Mouse (Mus musculus): ENCODE data around the gene Mapk8ip3. TPM values are rescaled to one million over a fixed set of nuclear protein-coding genes. Genes with fewer than 3 reads are reported as not detected.
"Not testable (repeated sequence)": the region's sequence is repeated elsewhere in the genome, so short reads cannot be mapped to it uniquely, and the experiment has no call there.

Mapk8ip3 gene
- 17.3 and 17.6 TPM in 2 replicates for total RNA-seq (2015)
- total RNA-seq (2017) = 20.1 and 36.1 TPM in 2 replicates

DNA sequence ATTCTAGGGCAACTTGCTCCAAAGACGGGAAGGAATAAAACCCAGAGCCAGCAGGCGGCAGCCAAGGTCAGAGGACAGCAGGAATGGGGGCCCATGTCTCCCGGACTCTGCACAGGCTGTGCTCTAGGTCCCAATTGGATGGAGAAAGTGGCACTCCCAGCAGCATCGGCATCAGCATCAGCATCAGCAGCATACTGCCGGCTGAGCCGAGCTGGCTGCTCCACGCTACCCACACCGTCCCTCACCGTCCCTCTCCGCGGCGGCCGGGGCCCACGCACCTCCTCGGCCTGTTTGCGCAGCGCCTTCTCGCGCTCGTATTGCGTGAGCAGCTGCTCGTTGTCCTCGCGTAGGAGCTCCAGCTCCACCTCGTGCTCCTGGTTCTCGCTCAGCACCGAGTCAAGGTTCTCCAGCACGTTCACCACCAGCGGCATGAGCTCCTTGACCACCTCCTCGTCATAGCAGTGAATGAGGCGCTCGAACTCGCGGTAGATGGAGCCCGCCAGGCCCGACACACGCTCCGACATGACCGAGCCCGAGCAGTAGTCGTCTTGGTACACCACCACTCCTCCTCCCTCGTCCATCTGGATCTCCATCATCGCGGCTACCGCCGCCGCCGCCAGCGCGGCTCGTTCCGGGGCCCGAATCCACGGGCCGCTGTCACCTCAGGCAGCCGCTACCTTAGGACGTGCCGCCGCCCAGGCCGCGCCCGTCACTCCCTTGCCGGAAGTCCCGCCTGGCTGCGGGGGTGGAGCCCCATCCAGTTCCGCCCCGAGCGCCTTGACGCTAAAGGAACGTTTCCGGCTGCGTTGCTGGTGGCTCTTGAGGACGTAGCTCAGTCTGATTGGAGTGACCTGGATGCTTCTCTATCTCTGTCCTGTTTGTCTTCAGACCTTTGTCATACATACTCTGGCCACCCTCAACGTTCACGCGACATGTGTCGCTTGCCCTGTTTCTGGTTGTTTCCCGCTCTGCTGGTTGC is at the start of gene Mapk8ip3:
Gene Mapk8ip3 (minus strand): TSS at position 719 of the 979 bp plus-strand sequence.
- peak; percentile 99 for ATAC-seq (ENCODE audit: poor library complexity, severe bottlenecking)

DNA sequence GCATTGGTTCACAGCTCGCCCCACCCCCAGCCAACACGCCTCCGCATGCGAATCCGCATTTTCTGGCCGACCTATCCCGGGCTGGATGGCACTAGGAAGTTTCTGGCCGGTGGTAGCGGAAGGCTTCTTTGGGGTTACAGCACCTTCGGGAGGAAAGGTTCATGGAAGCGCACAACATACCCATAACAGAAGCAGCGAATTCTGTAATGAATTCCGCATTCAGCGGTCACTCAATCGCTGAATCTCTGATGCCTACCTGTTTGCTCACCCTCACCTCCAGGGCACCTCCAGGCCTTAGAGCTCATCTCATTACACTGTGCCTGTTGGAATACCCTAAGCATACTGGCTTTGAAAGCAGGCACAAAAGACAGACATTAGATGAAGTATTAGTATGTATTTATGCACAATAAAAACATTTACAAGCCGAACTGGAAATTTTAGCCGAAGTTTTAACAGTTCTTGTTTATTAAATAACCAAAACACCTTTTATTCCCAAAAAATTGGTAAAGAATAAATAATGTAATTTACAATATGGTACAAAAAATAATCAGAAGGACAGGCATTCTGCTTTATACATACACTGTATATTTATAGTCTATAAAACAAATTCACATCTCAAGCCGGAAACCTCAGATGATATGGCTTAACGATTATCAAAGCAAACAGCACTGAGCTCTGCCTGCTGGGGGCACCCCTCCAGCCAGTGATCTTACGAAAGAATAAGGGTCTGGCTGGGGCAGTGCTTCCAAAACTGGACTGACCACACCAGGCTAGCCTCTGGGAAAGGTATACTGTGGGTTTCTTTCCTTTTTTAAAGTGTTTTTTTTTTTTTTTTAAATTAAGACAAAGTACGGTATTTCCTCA is 24.3 kb upstream of the Mapk8ip3 start:
- ATAC-seq (ENCODE audit: poor library complexity, severe bottlenecking) = peak; percentile 20

DNA sequence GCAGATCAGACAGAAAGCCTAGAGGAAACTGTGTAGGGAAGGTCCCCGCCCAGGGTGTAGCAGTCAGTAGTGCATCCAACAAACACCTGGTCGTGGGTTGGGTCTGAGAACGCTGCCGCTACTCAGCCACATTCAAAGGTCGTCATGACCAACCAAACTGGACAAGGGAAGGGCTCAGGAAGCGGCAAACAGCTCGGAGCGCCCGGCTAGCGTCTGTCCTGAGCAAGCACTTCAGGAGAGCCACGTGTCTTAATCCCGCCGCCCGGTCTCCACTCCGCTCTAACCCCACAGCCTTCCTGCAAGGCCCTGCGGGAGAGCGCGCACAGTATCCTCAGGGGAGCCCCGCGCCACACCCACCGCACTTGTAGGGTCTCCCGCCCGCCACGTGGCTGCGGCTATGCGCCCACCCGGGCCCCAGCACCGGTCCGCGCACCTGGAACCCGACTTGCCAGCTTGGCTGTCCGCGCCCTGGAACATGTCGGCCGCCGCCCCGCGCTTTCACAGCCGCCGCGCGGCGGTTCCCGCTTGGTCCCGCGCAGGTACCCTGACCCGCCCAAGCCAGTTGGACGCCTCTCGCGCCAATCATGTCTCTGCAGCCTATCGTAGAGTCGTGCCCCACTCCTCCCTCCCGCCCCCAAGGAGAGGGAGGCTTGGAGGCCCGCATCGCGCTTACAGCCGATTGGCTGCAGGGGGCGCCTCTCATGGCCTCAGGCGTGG is 23.5 kb upstream of the Mapk8ip3 start, which contains the start of gene Jpt2:
Gene Jpt2 (minus strand): TSS at position 555 of the 717 bp plus-strand sequence.
- ATAC-seq (ENCODE audit: poor library complexity, severe bottlenecking) = peak; percentile 99

DNA sequence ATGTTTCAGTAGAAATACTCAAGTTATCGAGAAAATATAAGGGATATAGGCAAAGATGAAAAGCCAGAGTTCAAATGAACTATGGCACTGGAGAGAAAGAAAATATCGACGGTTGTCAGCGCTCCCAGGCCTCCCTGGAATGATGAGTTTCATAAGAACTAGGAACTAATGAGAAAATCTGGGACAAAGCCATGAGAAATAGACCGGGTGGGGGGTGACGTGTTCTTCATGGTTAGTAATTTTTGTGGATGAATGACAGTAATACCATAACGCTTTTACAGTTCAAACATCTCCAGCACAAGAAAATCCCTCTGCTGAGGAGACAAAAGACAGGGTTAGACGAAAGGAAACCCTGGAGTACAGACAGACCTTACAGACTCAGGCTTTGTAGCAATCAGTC is 22.6 kb upstream of the Mapk8ip3 start:
- no peak for ATAC-seq (ENCODE audit: poor library complexity, severe bottlenecking)

DNA sequence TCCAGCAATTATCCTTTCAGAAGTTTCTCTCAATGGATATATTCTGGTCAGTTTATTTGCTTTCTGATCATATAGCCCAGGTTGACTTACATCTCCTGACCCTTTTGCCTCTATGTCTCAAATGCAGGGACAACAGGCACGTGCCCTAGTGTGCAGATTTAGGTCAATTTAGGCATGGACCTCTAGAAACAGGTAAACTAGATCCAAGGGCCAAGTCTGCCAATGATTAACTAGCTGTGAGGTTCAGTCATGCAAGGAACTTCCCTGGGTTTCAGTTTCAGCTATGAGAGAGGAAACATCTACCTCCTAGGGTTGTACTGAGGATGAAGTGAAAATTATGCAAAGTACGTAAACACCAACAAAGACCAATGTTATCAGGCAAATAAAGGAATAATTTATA is 16.5 kb upstream of the Mapk8ip3 start:
- no peak for ATAC-seq (ENCODE audit: poor library complexity, severe bottlenecking)

DNA sequence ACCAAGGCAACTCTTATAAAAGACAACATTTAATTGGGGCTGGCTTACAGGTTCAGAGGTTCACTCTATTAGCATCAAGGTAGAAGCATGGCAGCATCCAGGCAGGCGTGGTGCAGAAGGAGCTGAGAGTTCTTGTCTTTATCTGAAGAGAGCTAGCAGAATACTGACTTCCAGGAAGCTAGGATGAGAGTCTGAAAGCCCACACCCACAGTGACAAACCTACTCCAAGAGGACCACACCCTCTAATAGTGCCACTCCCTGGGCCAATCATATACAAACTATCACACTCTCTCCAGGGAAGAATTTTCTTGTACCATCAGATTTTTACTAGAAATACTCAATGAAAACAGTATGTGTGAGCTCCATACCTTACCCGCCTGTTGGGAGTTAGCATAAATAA is 13.9 kb upstream of the Mapk8ip3 start:
- ATAC-seq (ENCODE audit: poor library complexity, severe bottlenecking) = no peak

DNA sequence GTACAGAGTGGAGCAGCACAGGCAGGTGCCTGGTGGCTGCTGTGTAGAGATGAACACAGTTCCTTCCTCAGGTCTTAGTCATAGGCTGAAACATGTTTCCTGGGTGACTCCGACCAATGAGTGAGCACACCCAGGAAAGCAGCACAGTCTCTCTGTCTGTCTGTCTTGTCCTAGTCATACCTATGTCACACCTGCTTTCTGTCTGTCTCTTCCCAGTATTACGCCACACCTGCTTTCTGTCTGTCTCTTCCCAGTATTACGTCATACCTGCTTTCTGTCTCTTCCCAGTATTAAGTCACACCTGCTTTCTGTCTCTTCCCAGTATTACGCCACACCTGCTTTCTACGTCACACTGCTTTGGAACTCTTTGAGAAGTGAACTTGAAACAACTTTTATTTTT is 11.4 kb upstream of the Mapk8ip3 start:
- ATAC-seq (ENCODE audit: poor library complexity, severe bottlenecking) = no peak

DNA sequence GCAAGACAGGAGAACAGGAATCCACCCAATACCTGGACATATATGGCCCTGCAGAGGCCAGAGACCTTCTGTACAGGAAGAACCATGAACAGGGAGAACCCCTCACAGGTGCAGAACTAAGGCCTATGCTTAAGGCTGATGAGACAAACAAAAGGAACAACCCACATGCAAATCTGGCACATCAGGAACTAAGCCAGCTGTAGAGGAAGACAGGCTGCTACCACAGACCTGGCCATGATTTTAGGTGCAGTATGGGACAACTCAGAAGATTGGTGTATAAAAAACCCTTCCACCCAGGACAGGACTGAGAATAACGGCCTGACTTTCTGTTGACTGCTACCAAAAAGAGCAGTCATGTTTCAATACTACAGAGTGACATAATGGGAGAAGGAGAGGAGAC is 6.8 kb upstream of the Mapk8ip3 start:
- not testable (repeated sequence) for ATAC-seq (ENCODE audit: poor library complexity, severe bottlenecking)

DNA sequence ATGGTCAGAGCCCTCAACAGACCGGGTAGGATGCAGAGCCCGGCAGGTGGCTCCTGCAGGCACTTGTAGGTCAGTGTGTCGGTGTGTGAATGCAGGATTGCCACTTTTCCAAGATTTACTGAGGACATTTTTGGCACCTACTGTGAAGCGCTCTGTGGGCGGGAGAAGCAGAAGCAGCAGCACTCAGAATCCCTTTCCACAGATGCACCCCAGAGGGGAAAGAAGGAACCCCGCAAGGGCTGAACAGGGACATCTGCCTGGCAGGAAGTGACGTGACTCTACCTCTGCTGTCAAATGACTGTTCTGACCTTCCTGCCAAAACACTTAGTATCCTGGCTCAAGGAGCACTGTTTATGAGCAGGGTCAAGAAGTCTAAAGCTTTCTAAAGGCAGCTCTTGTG is 6.3 kb upstream of the Mapk8ip3 start:
- ATAC-seq (ENCODE audit: poor library complexity, severe bottlenecking) = no peak

DNA sequence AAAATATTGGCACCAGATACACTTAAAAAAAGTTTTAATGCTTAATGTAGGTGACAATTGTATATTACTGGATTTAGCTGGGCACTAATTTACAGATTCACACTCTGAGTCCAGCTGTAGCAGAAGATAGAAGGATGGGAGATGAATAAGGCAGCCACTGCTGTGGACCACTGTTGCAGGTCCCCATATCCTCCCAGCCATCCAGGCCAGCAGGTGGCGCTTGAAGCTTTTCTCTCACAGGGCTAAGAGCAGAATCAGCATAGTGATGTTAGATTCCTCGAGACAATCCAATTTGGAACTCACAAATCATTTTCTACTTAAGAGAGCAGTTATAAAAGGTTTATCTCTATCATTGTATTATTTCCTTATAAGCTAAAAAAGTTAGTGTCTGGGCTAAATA is 5.7 kb upstream of the Mapk8ip3 start:
- peak; percentile 80 for ATAC-seq (ENCODE audit: poor library complexity, severe bottlenecking)

DNA sequence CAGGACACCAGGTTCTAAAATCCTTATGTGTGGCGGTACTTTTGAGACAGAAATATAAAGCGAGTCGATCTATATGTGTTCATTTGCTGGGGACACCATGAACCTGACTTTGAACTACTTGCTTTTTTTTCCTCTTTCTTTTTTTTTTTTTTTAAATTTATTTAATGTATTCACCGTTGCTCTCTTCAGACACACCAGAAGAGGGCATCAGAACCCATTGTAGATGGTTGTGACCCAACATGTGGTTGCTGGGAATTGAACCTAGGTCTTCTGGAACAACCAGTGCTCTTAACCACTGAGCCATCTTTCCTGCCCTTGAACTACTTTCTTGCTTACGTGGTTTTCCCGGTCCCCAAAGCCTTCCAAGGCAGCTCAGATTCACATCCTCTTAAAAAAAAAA is 489 bp upstream of the Mapk8ip3 start:
- ATAC-seq (ENCODE audit: poor library complexity, severe bottlenecking) = no peak

DNA sequence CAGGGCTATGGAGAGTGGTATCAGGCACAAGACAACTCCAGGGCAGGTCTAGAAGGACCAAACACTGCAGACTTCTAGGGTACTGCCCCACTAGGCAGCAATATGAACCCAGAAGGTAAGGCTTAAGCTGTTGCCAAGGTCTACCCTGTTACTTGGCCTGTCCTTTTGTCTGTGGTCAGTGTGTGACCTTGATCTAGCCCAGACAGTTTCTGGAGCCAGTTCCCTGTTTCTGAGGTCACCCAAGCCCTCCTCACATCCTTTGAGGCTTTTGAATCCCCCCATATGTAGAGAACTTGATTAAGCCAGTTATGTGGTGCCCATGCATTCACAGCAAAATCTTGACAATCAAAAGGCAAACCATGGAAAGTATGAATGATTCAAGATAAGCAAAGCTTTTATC is 1.1 kb downstream of the Mapk8ip3 start:
- no peak for ATAC-seq (ENCODE audit: poor library complexity, severe bottlenecking)

DNA sequence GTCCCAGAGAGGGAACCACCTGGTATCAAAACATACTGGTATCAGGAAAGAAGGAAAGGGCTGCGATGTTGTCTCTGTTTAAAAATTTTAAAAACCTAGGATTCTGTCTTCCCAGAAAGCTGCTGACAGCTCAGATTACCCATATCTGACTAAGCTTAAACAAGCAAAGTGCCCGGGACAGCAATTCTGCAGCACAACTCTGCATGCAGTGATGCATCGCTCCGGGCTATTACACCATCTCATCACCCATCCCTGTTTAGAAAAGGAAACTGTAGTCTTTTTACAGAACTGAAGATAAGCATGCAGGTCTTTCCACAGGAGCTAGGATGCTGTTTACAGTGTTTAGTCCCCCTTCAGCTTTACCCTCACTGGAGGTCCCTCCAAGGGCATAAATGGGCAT is 1.9 kb downstream of the Mapk8ip3 start:
- ATAC-seq (ENCODE audit: poor library complexity, severe bottlenecking) = no peak

DNA sequence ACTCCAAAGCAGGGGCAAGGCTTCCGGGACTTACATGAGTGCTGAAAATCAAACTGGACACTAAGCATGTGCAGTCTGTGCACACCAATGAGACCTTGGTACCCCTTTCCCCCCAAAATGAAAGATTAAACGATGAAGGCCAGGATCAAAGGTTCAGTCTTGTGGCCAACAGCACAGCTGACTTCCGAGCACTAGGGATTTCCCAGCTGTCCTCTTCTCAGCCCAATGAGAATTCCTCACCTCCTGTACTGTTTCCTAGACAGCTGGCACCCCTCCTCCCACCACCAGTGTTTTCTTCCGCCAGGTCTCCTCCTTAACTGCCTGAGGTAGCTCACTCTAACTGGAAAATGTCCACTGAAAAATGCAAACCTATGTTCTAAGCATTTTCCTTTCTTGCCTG is 3.6 kb downstream of the Mapk8ip3 start:
- ATAC-seq (ENCODE audit: poor library complexity, severe bottlenecking) = no peak

DNA sequence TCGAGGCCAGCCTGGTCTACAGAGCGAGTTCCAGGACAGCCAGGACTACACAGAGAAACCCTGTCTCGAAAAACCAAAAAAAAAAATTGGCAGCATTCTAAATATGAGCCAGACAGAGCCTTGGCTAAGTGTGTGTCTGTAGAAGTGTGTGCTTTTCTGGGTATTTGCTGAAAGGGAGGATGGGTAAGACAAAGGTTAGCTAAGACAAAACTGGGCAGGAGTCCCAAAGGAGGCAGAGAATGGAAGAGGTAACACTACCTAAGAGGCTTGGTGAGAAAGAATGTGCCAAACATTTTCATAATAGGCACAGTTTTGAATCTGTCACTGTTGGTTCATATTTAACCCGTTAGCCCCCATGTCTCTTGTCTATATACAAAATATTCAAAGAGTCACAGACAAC is 4.3 kb downstream of the Mapk8ip3 start:
- ATAC-seq (ENCODE audit: poor library complexity, severe bottlenecking) = no peak

DNA sequence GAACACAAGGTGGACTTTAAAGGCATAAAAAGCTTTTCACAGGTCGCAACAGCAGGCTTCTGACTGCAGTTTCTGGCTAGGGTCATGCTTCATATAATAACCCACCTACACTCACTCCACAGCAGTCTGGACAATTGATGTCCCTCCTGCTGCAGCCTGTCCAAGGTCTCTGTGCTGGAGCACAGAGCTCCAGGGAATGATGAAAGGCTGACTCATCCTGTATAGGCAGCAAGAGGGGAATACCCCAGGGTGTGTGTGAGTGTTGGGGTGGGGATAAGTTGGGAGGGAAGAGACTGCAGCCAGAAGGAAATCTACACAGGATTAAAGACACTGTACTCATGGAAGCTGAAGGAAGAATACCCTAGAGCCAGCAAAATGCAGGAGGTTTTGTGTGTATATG is 7.3 kb downstream of the Mapk8ip3 start:
- ATAC-seq (ENCODE audit: poor library complexity, severe bottlenecking) = no peak

DNA sequence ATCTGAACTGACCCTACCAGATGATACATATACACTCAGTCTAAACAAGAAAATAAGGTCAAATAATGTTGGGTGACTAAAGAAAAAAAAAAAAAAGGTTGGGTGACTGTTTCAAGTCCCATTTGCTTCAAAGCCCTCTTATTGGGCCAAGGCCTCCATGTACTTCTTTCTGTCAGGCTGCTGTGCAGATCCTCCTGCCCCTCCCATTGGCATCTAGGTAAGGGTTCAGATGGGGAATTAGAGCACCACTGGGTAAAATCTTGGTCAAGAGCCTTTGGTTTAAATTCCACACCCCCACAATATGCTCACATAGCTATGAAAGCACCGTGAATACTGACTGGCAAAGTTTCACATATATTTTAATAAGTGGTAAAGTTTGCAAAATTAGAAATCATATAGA is 13.5 kb downstream of the Mapk8ip3 start:
- no peak for ATAC-seq (ENCODE audit: poor library complexity, severe bottlenecking)

DNA sequence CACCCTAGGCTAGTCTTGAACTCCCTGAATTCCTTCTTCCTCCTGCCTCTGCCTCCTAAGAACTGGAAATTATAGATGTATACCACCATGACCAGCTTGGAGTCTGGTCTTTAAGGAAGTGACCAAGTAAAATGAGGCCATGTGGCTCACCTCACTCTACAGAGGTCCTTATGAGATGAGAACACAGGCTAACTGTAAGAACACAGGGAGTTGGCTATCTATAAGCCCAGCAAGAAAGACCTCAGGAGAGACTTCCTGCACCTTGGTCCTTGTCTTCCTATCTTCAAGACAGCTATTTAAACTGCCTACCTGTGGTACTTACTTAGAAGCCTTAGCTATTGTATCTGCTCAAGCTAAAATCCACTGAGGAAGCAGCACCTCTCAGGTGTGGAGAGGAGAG is 22.8 kb downstream of the Mapk8ip3 start:
- no peak for ATAC-seq (ENCODE audit: poor library complexity, severe bottlenecking)

DNA sequence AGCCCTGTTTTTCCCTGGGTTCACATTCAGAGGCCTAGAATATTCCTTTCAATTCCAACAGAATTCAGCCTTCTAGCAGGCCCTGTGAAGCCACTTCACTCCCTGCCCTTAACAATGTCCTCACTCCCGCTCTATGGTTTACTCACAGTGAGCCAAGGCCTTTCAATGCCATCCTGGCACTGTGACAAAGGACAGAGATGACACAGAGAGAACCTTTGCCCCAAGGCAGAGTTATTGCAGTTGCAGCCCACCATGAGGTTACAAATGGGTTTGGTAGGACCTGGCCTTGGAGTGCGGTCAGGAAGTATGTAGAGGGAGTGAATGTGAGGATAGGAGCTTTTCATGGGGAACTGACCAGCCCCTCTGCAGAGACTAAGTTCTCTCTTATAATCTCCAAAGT is 29.2 kb downstream of the Mapk8ip3 start:
- ATAC-seq (ENCODE audit: poor library complexity, severe bottlenecking) = no peak

DNA sequence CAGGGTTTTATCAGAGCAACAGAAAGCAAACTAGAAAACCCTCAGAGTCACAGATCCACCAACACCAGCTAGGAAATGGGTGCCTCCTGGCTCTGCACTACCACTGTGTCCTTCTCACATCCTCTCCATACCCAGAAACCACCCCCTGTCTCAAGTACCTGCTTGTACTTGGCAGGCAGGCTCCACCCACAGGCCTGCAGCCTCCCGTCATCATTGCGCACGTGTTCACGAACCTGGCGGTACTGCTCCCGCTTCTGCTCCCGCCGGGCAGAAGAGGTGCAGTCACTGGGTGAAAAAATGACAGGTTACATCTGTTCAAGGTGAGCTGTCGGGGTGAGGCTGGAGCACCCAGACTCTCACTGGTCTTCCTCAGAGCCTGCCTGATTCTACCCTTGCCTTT is 33.0 kb downstream of the Mapk8ip3 start:
- no peak for ATAC-seq (ENCODE audit: poor library complexity, severe bottlenecking)

Data from megakaryocyte, adult 5-6 weeks (primary cell).